Mouse (Mus musculus) retina, embryonic 14.5 days (tissue): Measurements from ENCODE around the gene Pip4k2b.

ENCODE experiments used
- DNase-seq: peaks from one replicate; pipeline ENCODE4 v3.0.0-alpha.2; 2015; ENCODE audit warnings: low spot score

Pip4k2b gene

GRCm38 (mm10) chr11:97666794-97667193 is 77.7 kb downstream of the Pip4k2b start:
- DNase-seq: no peak

GRCm38 (mm10) chr11:97666221-97666620 is 78.3 kb downstream of the Pip4k2b start:
- no peak for DNase-seq

GRCm38 (mm10) chr11:97665431-97665830 is 79.1 kb downstream of the Pip4k2b start:
- DNase-seq: no peak
